Mouse (Mus musculus) heart, adult 2 months (tissue): ENCODE data around the gene Coq7.

Experiments used
- CTCF ChIP-seq: fragments of 200-600 bp; IDR thresholded peaks from 2 replicates; pipeline ENCODE4 v1.8.1; 2022; ENCODE audit warnings: antibody characterized with exemption, mild to moderate bottlenecking, moderate library complexity
- POLR2A ChIP-seq: fragments of 200-500 bp; IDR thresholded peaks from 2 replicates; pipeline ENCODE4 v1.6.1; 2011; ENCODE audit warnings: mild to moderate bottlenecking, low read depth, low read length, control low read depth; ENCODE audit not compliant: insufficient read depth

- TF ChIP-seq POLR2A = no peak
- no peak for TF ChIP-seq CTCF
Measured at GRCm38 (mm10) chr7:118522077-118522476, 11.1 kb downstream of the Coq7 start.
